Mouse (Mus musculus) heart, postnatal 0 days (tissue): ENCODE data around the gene Srgap1. TPM values are rescaled to one million over a fixed set of nuclear protein-coding genes. Genes with fewer than 3 reads are reported as not detected.

ENCODE experiments used
- ATAC-seq: fragments of 200-750 bp; cut with Nextera tagmentation; 2 replicates; pipeline ENCODE4 v1.8.0; 2017; ENCODE audit warnings: low read depth, moderate number of reproducible peaks, moderate library complexity; ENCODE audit not compliant: insufficient read depth
- DNase-seq: peaks from one replicate; pipeline ENCODE4 v3.0.0-alpha.2; 2016; ENCODE audit warnings: low spot score
- H3K27ac ChIP-seq: fragments of 300-500 bp; sonication (generic); 2 replicates; pipeline ENCODE4 v1.5.1; 2014; ENCODE audit warnings: low read depth, mild to moderate bottlenecking
- H3K27me3 ChIP-seq: fragments of 300-500 bp; sonication (generic); 2 replicates; pipeline ENCODE4 v1.6.1; 2014; ENCODE audit warnings: low read length, mixed read lengths; ENCODE audit not compliant: control insufficient read depth, insufficient read depth
- H3K36me3 ChIP-seq: fragments of 300-500 bp; sonication (generic); replicated peaks from 2 replicates; pipeline ENCODE4 v1.6.1; 2014; ENCODE audit warnings: low read length, mixed read lengths; ENCODE audit not compliant: control insufficient read depth, insufficient read depth
- H3K4me1 ChIP-seq: fragments of 300-500 bp; sonication (generic); 2 replicates; pipeline ENCODE4 v1.6.1; 2014; ENCODE audit warnings: antibody characterized with exemption; ENCODE audit not compliant: control insufficient read depth, insufficient read depth
- H3K4me2 ChIP-seq: fragments of 300-500 bp; sonication (generic); 2 replicates; pipeline ENCODE4 v1.6.1; 2014; ENCODE audit warnings: low read depth, mild to moderate bottlenecking, low read length, moderate library complexity
- H3K4me3 ChIP-seq: fragments of 300-500 bp; sonication (generic); 2 replicates; pipeline ENCODE4 v1.5.1; 2014; ENCODE audit warnings: low read depth, low read length
- H3K9ac ChIP-seq: fragments of 300-500 bp; sonication (generic); replicated peaks from 2 replicates; pipeline ENCODE4 v1.6.1; 2014; ENCODE audit warnings: low read depth, low read length, mixed read lengths
- H3K9me3 ChIP-seq: fragments of 300-500 bp; sonication (generic); replicated peaks from 2 replicates; pipeline ENCODE4 v1.6.1; 2016; ENCODE audit warnings: low read length; ENCODE audit not compliant: control insufficient read depth
- CTCF ChIP-seq: IDR thresholded peaks from 2 replicates; pipeline ENCODE4 v1.5.1; 2016; ENCODE audit warnings: antibody characterized with exemption, control low read depth, low read depth
- EP300 ChIP-seq: IDR thresholded peaks from 2 replicates; pipeline ENCODE4 v1.6.1; 2016; ENCODE audit warnings: antibody characterized with exemption, low read depth
- WGBS: fragments of 180-500 bp; shearing (Covaris S2); extraction: QIAGEN DNeasy Blood & Tissue Kit; methylation state at CpG from one replicate; pipeline ENCODE4 v1.1.7; 2014; 5-methylcytosine and 5-hydroxymethylcytosine counted together
- polyA plus RNA-seq: library from polyadenylated mRNA; unstranded; fragments of >200 nt; fragmentation: Nextera tagmentation; extraction: Ambion mirVana; gene quantifications from 2 replicates; pipeline ENCODE4 v1.2.1, GENCODE M21; 2015
- total RNA-seq: library from RNA; depleted of rRNA; stranded (reverse); fragments of >200 nt; gene quantifications from 2 replicates; pipeline ENCODE4 v1.2.3, GENCODE M21; 2014; ENCODE audit warnings: low replicate concordance

Gene Srgap1
- total and polyA plus RNA-seq, 2 experiments from 2014 or later = 3.4 to 5.0 TPM

DNA sequence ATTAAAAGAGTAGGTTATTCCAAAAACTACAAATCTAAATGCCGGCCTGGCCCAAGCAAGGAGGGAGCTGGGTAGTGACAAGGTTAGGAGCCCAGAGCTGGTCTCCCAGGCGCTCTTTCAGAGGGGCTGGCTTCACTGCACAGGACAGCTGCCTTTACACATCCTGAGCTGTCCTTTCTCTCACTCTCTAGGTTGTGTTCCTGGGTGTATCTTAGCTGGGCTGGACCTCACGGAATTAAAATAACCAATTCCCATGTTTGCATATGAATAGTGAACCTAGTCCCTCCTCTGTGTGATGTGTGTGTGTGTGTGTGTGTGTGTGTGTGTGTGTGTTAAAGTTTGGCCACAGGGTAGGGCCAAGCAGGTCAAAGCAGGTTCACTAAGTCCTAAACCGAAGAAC, 2.2 kb downstream of the Srgap1 start:
- Histone ChIP-seq H3K36me3 (no peaks in the 10 kb centered on the region), H3K4me2 (no peak overlapping the region), H3K9ac (no peak overlapping the region), H3K27ac (no peak overlapping the region), H3K27me3 (peaks cover 19% of the 10 kb centered on the region; the same call in 1 of the 2 replicates), H3K9me3 (0 out of 2 replicates have a peak, but pooled peaks cover 6% of the 10 kb centered on the region), H3K4me3 (no peak overlapping the region), H3K4me1 (no peaks in the 10 kb centered on the region)
- ATAC-seq (no peak), DNase-seq (no peak)
- WGBS = 84% methylated on average over 4 of the region's 4 CpGs
- no peak for TF ChIP-seq EP300
- TF ChIP-seq CTCF = no peak

- 45% methylated on average over 4 of the region's 4 CpGs for WGBS
- 0 out of 2 replicates have a peak, but pooled peaks cover 6% of the 10 kb centered on the region for H3K9me3 ChIP-seq
- no peak overlapping the region for H3K27ac ChIP-seq
- no peak overlapping the region for H3K9ac ChIP-seq
- TF ChIP-seq EP300 (no peak), CTCF (peak; percentile 34)
- H3K4me1 ChIP-seq = 0 out of 2 replicates have a peak, but pooled peaks cover 5% of the 10 kb centered on the region
- no peaks in the 10 kb centered on the region for H3K36me3 ChIP-seq
- no peak overlapping the region for H3K4me2 ChIP-seq
- ATAC-seq = no peak
- H3K27me3 ChIP-seq = 0 out of 2 replicates have a peak, but pooled peaks cover 4% of the 10 kb centered on the region
- DNase-seq = no peak
- H3K4me3 ChIP-seq = no peak overlapping the region
Measured at GRCm38 (mm10) chr10:122040372-122040771, 6.7 kb downstream of the Srgap1 start.

DNA sequence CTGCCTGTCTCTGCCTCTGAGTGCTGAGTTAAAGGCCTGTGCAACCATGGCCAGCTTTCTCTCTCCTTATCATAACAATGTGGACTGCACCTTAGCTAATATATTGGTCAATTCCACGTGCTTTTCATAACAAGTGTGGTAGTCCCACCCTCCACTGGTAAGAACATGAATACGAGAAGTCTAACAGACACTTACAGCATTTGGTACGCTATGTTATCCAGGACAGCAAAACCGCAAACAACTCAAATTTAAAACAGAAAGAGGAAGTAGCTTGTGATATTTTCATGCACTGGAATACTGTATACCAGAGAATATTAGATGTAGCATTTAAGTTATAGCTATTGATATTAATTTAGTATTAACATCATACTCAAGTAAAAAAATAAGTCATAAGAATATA, 7.5 kb downstream of the Srgap1 start:
- DNase-seq (no peak), ATAC-seq (no peak)
- Histone ChIP-seq H3K36me3 (no peaks in the 10 kb centered on the region), H3K27ac (no peak overlapping the region), H3K4me3 (no peak overlapping the region), H3K4me1 (0 out of 2 replicates have a peak, but pooled peaks cover 5% of the 10 kb centered on the region), H3K4me2 (no peak overlapping the region), H3K27me3 (0 out of 2 replicates have a peak, but pooled peaks cover 3% of the 10 kb centered on the region), H3K9ac (no peak overlapping the region), H3K9me3 (0 out of 2 replicates have a peak, but pooled peaks cover 6% of the 10 kb centered on the region)
- 90% methylated on average over 4 of the region's 4 CpGs for WGBS
- TF ChIP-seq CTCF = no peak
- no peak for TF ChIP-seq EP300

DNA sequence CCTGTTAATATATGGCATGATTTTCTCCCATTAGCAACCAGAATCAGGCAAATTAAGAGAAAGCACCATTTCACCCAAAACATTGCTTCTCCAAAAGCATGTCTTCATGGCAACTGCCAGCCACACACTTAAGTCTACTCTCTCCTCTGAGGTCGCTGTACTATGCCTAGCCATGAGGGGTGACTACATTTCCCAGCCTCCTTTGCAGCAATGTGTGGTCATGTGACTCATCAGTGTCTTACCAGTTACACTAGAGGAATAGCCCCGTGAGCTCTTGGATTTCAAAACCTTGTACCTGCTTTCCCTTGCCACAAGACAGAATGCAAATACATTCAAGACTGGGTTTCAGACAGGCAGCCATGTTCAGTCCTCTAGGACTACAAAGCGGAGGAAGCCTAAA, 8.6 kb downstream of the Srgap1 start:
- 60% methylated on average over 3 of the region's 3 CpGs for WGBS
- Histone ChIP-seq H3K9ac (no peak overlapping the region), H3K36me3 (no peaks in the 10 kb centered on the region), H3K27me3 (0 out of 2 replicates have a peak, but pooled peaks cover 3% of the 10 kb centered on the region), H3K4me3 (no peak overlapping the region), H3K4me2 (no peak overlapping the region), H3K27ac (no peak overlapping the region), H3K4me1 (0 out of 2 replicates have a peak, but pooled peaks cover 5% of the 10 kb centered on the region), H3K9me3 (0 out of 2 replicates have a peak, but pooled peaks cover 6% of the 10 kb centered on the region)
- TF ChIP-seq EP300 = no peak
- no peak for TF ChIP-seq CTCF
- ATAC-seq = peak; percentile 66; the same call in 1 of the 2 replicates
- no peak for DNase-seq

GRCm38 (mm10) chr10:122033271-122033670, 13.8 kb downstream of the Srgap1 start:
- Histone ChIP-seq H3K36me3 (no peaks in the 10 kb centered on the region), H3K27ac (no peak overlapping the region), H3K4me3 (no peak overlapping the region), H3K9me3 (no peaks in the 10 kb centered on the region), H3K4me2 (no peak overlapping the region), H3K27me3 (peaks cover 19% of the 10 kb centered on the region), H3K4me1 (no peaks in the 10 kb centered on the region; the same call in 1 of the 2 replicates), H3K9ac (no peak overlapping the region)
- ATAC-seq = no peak
- no peak for TF ChIP-seq CTCF
- 85% methylated on average over 5 of the region's 5 CpGs for WGBS
- DNase-seq = no peak

DNA sequence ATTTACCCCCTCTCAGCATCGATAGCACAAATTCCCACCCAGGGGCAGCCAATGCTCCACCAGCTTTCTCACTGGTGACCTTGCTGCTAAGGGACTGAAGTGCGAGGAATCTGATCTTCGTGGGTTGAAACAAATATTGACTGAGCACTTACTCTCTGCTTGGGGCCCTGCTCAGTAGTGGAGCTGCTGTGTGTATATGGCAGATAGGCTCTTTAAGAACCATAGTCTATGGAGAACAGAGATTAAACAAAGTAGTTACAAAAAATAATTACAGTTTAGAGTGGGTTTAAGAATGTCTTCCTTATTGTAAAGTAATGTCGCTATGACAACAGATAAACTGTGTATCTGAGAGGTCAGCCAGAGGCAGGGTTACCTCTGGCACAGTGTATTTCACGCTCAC, 16.7 kb downstream of the Srgap1 start:
- Histone ChIP-seq H3K27ac (no peak overlapping the region), H3K4me2 (no peak overlapping the region)

More for the DNA sequence above, 16.7 kb downstream of the Srgap1 start:
- ATAC-seq (no peak), DNase-seq (no peak)
- H3K36me3 ChIP-seq = no peaks in the 10 kb centered on the region
- no peaks in the 10 kb centered on the region for H3K9me3 ChIP-seq
- peaks cover 7% of the 10 kb centered on the region; the same call in 1 of the 2 replicates for H3K4me1 ChIP-seq
- no peak overlapping the region for H3K9ac ChIP-seq
- 76% methylated on average over 5 of the region's 5 CpGs for WGBS
- H3K27me3 ChIP-seq = peaks cover 30% of the 10 kb centered on the region
- TF ChIP-seq CTCF (no peak), EP300 (no peak)
- H3K4me3 ChIP-seq = no peak overlapping the region
